Mouse (Mus musculus): ENCODE results near the gene Pcnx4. TPM values are rescaled to one million over a fixed set of nuclear protein-coding genes. Genes with fewer than 3 reads are reported as not detected.

Gene Pcnx4
- total RNA-seq (2021), result 1 to 10 TPM; 2.5 TPM
- long read RNA-seq, experiment 1, full-length matches to known transcripts, result 2 of 12 reads
- long read RNA-seq, experiment 1, partial matches to known transcripts, result 9 of 12 reads
- long read RNA-seq, experiment 1, other reads (novel, unspliced or antisense), result 1 of 12 reads
- long read RNA-seq, experiment 2, full-length matches to known transcripts, result 2 of 3 reads
- long read RNA-seq, experiment 2, partial matches to known transcripts, result 1 of 3 reads
- long read RNA-seq, experiment 2, other reads (novel, unspliced or antisense), result 0 of 3 reads

- DNase-seq, result peak; percentile 98
These were observed at the start of gene Pcnx4 for GRCm38 (mm10) chr12:72536021-72536597. Gene Pcnx4, plus strand, starts transcription at chr12:72536383.

GRCm38 (mm10) chr12:72487498-72487897 lies 48.7 kb upstream of the Pcnx4 start:
- DNase-seq, result no peak

GRCm38 (mm10) chr12:72489995-72490394 lies 46.2 kb upstream of the Pcnx4 start:
- DNase-seq, result no peak

- DNase-seq, result no peak
These were observed 45.0 kb upstream of the Pcnx4 start for GRCm38 (mm10) chr12:72491063-72491719.

- no peak for DNase-seq
These were observed 39.1 kb upstream of the Pcnx4 start for GRCm38 (mm10) chr12:72496866-72497600.

- DNase-seq, result no peak
These were observed 26.6 kb upstream of the Pcnx4 start for GRCm38 (mm10) chr12:72509606-72510005.

- no peak for DNase-seq
These were observed 20.7 kb upstream of the Pcnx4 start for GRCm38 (mm10) chr12:72515446-72515845.

- no peak for DNase-seq
These were observed 18.0 kb upstream of the Pcnx4 start for GRCm38 (mm10) chr12:72518114-72518728.

GRCm38 (mm10) chr12:72519352-72519751 lies 16.8 kb upstream of the Pcnx4 start:
- DNase-seq, result no peak

- DNase-seq, result no peak
These were observed 16.3 kb upstream of the Pcnx4 start for GRCm38 (mm10) chr12:72519855-72520254.

- DNase-seq, result peak; percentile 14
These were observed 15.5 kb upstream of the Pcnx4 start for GRCm38 (mm10) chr12:72520645-72521044.

GRCm38 (mm10) chr12:72525588-72525987 lies 10.6 kb upstream of the Pcnx4 start:
- no peak for DNase-seq

- no peak for DNase-seq
These were observed 3.9 kb upstream of the Pcnx4 start for GRCm38 (mm10) chr12:72532303-72532702.

GRCm38 (mm10) chr12:72533986-72534385 lies 2.2 kb upstream of the Pcnx4 start:
- DNase-seq, result no peak

GRCm38 (mm10) chr12:72535599-72535998 lies 584 bp upstream of the Pcnx4 start:
- DNase-seq, result no peak

- DNase-seq, result no peak
These were observed 2.4 kb downstream of the Pcnx4 start for GRCm38 (mm10) chr12:72538571-72538970.

- no peak for DNase-seq
These were observed 18.2 kb downstream of the Pcnx4 start for GRCm38 (mm10) chr12:72554347-72554746.

- DNase-seq, result no peak
These were observed 28.2 kb downstream of the Pcnx4 start for GRCm38 (mm10) chr12:72564281-72564795.

GRCm38 (mm10) chr12:72582021-72582420 lies 45.8 kb downstream of the Pcnx4 start:
- no peak for DNase-seq

GRCm38 (mm10) chr12:72583099-72583498 lies 46.9 kb downstream of the Pcnx4 start:
- DNase-seq, result no peak

- no peak for DNase-seq
These were observed 49.2 kb downstream of the Pcnx4 start for GRCm38 (mm10) chr12:72585339-72585738.

- no peak for DNase-seq
These were observed 56.8 kb downstream of the Pcnx4 start for GRCm38 (mm10) chr12:72592991-72593390.

Data from gastrocnemius, postnatal 25 days (tissue).